Mouse (Mus musculus) heart, postnatal 10 days (tissue): ENCODE results near the gene Myog. TPM values are rescaled to one million over a fixed set of nuclear protein-coding genes. Genes with fewer than 3 reads are reported as not detected.

ENCODE experiments used
- DNase-seq, 2 experiments: peaks; one replicate each; pipeline ENCODE4 v3.0.0; 2021
- intact Hi-C: fragments of 180-260 bp; cut with DNase I; formaldehyde crosslinking; loops from one replicate; pipeline ENCODE4 v1.15.1; 2025
- total RNA-seq, 2 experiments: library from RNA; stranded (reverse); gene quantifications; 2 replicates each; pipeline ENCODE4 v1.2.3; 2021

The Myog gene
- total RNA-seq, 2 experiments from 2014 or later: not detected

- intact Hi-C loops: no loop called here
- DNase-seq: no peak
Observed at GRCm38 (mm10) chr1:134316361-134316760, 26.6 kb downstream of the Myog start.

- DNase-seq: no peak
- intact Hi-C loops: no loop called here
Observed at GRCm38 (mm10) chr1:134318261-134318660, 28.5 kb downstream of the Myog start.

GRCm38 (mm10) chr1:134320691-134321301, 31.0 kb downstream of the Myog start:
- intact Hi-C loops: loop anchor here (5.0 kb wide), 2 partner anchors 123 to 268 kb away; no protein-coding TSS in a partner anchor
- DNase-seq: no peak

GRCm38 (mm10) chr1:134322591-134322990, 32.8 kb downstream of the Myog start:
- intact Hi-C loops: loop anchor here (1.0 to 5.0 kb wide), 4 partner anchors 78 to 270 kb away; no protein-coding TSS in a partner anchor
- peak; percentile 65 to 78 for DNase-seq

GRCm38 (mm10) chr1:134326841-134327346, 37.1 kb downstream of the Myog start:
- intact Hi-C loops: no loop called here

GRCm38 (mm10) chr1:134331879-134332635, 42.3 kb downstream of the Myog start:
- intact Hi-C loops: loop anchor here (1.0 to 5.0 kb wide), 4 partner anchors 28 to 212 kb away; no protein-coding TSS in a partner anchor
- DNase-seq: peak; percentile 86 to 93

More at GRCm38 (mm10) chr1:134326841-134327346, 37.1 kb downstream of the Myog start:
- DNase-seq: no peak

GRCm38 (mm10) chr1:134332770-134333271, 43.0 kb downstream of the Myog start, which contains the start of gene Ppfia4:
Ppfia4 (minus strand) TSS chr1:134332928.
- intact Hi-C loops: loop anchor here (1.0 to 5.0 kb wide), 3 partner anchors 29 to 213 kb away; no protein-coding TSS in a partner anchor
- DNase-seq: peak; percentile 80 to 82

GRCm38 (mm10) chr1:134333371-134334110, 43.8 kb downstream of the Myog start:
- DNase-seq: no peak
- intact Hi-C loops: loop anchor here (5.0 kb wide), 1 partner anchor 131 kb away; no protein-coding TSS in a partner anchor

- DNase-seq: no peak
- intact Hi-C loops: loop anchor here (5.0 kb wide), 1 partner anchor 132 kb away; no protein-coding TSS in a partner anchor
Observed at GRCm38 (mm10) chr1:134334111-134334827, 44.5 kb downstream of the Myog start.

- intact Hi-C loops: no loop called here
- no peak for DNase-seq
Observed at GRCm38 (mm10) chr1:134335211-134335923, 45.6 kb downstream of the Myog start.

GRCm38 (mm10) chr1:134335924-134336810, 46.4 kb downstream of the Myog start:
- DNase-seq: no peak
- intact Hi-C loops: no loop called here

GRCm38 (mm10) chr1:134336958-134337710, 47.3 kb downstream of the Myog start:
- no peak for DNase-seq
- intact Hi-C loops: no loop called here

GRCm38 (mm10) chr1:134339162-134339561, 49.4 kb downstream of the Myog start:
- DNase-seq: no peak
- intact Hi-C loops: no loop called here

GRCm38 (mm10) chr1:134339757-134340619, 50.2 kb downstream of the Myog start:
- intact Hi-C loops: no loop called here

GRCm38 (mm10) chr1:134341641-134342277, 52.0 kb downstream of the Myog start:
- DNase-seq: no peak
- intact Hi-C loops: no loop called here

More at GRCm38 (mm10) chr1:134339757-134340619, 50.2 kb downstream of the Myog start:
- DNase-seq: no peak
